Mouse (Mus musculus) forebrain, embryonic 12.5 days (tissue): ENCODE measurements around the gene Snrpn. TPM values are rescaled to one million over a fixed set of nuclear protein-coding genes. Genes with fewer than 3 reads are reported as not detected.

Experiments used
- ATAC-seq: fragments of 200-750 bp; cut with Nextera tagmentation; 2 replicates; pipeline ENCODE4 v1.8.0; 2017; ENCODE audit warnings: moderate TSS enrichment; ENCODE audit not compliant: low FRiP score
- H3K27ac ChIP-seq: fragments of 300-500 bp; sonication (generic); 2 replicates; pipeline ENCODE4 v1.5.1; 2016; ENCODE audit warnings: mild to moderate bottlenecking
- H3K27me3 ChIP-seq: fragments of 300-500 bp; sonication (generic); 2 replicates; pipeline ENCODE4 v1.6.1; 2016; ENCODE audit warnings: mild to moderate bottlenecking
- H3K36me3 ChIP-seq: fragments of 300-500 bp; sonication (generic); replicated peaks from 2 replicates; pipeline ENCODE4 v1.6.1; 2016; ENCODE audit warnings: mild to moderate bottlenecking
- H3K4me1 ChIP-seq: fragments of 300-500 bp; sonication (generic); 2 replicates; pipeline ENCODE4 v1.6.1; 2016
- H3K4me2 ChIP-seq: fragments of 300-500 bp; sonication (generic); 2 replicates; pipeline ENCODE4 v1.6.1; 2016; ENCODE audit warnings: mild to moderate bottlenecking, moderate library complexity
- H3K4me3 ChIP-seq: fragments of 300-500 bp; sonication (generic); replicated peaks from 2 replicates; pipeline ENCODE4 v1.5.1; 2016; ENCODE audit warnings: mild to moderate bottlenecking
- H3K9ac ChIP-seq: fragments of 300-500 bp; sonication (generic); 2 replicates; pipeline ENCODE4 v1.6.1; 2016; ENCODE audit warnings: mild to moderate bottlenecking
- H3K9me3 ChIP-seq: fragments of 300-500 bp; sonication (generic); 2 replicates; pipeline ENCODE4 v1.6.1; 2016
- WGBS: fragments of 180-500 bp; shearing (Covaris S2); methylation state at CpG from one replicate; pipeline ENCODE4 v1.1.7; 2016; 5-methylcytosine and 5-hydroxymethylcytosine counted together
- polyA plus RNA-seq: library from polyadenylated mRNA; unstranded; fragments of >200 nt; fragmentation: Nextera tagmentation; extraction: Ambion mirVana; gene quantifications from 2 replicates; pipeline ENCODE4 v1.2.1, GENCODE M21; 2016

The Snrpn gene
- polyA plus RNA-seq, 1 experiment from 2014 or later: 231 TPM

- Histone ChIP-seq H3K4me2 (no peak overlapping the region), H3K27me3 (no peaks in the 10 kb centered on the region), H3K36me3 (no peaks in the 10 kb centered on the region), H3K27ac (no peak overlapping the region), H3K4me1 (no peaks in the 10 kb centered on the region), H3K4me3 (no peak overlapping the region), H3K9ac (no peak overlapping the region), H3K9me3 (peaks cover 10% of the 10 kb centered on the region)
- 42% methylated on average over 2 of the region's 2 CpGs for WGBS
- no peak for ATAC-seq
These were observed 133.8 kb downstream of the Snrpn start for GRCm38 (mm10) chr7:60006262-60006661.

DNA sequence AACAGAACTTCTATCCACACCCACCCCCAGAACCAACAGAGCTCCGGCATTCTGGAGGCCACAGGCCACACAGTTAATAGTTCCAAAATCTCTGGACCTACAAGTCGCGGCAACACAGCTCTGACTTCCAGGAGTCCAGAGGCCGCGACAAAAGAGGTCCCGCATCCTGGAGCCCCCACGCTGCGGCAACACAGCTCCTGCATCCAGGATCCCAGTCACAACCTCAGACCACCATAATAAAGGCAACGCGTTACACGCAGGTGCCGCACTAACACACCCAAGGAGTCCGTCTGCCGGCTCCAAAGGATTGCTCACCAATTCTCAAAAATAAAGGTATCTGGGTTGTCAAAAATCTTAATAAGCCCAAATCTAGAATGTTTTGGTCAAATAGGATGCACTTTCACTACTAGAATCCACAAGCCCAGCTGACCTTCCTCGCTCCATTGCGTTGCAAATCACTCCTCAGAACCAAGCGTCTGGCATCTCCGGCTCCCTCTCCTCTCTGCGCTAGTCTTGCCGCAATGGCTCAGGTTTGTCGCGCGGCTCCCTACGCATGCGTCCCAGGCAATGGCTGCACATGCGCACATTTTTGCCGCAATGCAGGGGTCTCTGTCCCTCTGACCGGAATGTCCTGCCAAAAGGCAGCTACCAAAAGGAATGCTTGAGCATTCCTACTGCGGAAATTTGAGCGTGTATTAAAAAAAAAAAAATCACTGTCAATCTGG is 135.3 kb downstream of the Snrpn start, which contains the start of the genes Snurf and Gm38393:
Gene Snurf (minus strand): TSS at position 444 of the 725 bp plus-strand sequence.
Gene Gm38393 (minus strand): TSS at position 459 of the 725 bp plus-strand sequence.
- Histone ChIP-seq H3K4me1 (no peaks in the 10 kb centered on the region), H3K27me3 (no peaks in the 10 kb centered on the region), H3K4me2 (peak within 1 kb of the TSS; percentile 50), H3K9me3 (peaks cover 10% of the 10 kb centered on the region), H3K4me3 (peak within 1 kb of the TSS; percentile 59), H3K27ac (peak within 1 kb of the TSS; percentile 91), H3K36me3 (no peaks in the 10 kb centered on the region), H3K9ac (peak within 1 kb of the TSS; percentile 69)
- WGBS: 51% methylated on average over 30 of the region's 30 CpGs
- peak; percentile 68 for ATAC-seq

- Histone ChIP-seq H3K4me3 (peak overlapping the region; percentile 59), H3K4me1 (no peaks in the 10 kb centered on the region)
- ATAC-seq: peak; percentile 91
These were observed 136.0 kb downstream of the Snrpn start for GRCm38 (mm10) chr7:60003921-60004605.

DNA sequence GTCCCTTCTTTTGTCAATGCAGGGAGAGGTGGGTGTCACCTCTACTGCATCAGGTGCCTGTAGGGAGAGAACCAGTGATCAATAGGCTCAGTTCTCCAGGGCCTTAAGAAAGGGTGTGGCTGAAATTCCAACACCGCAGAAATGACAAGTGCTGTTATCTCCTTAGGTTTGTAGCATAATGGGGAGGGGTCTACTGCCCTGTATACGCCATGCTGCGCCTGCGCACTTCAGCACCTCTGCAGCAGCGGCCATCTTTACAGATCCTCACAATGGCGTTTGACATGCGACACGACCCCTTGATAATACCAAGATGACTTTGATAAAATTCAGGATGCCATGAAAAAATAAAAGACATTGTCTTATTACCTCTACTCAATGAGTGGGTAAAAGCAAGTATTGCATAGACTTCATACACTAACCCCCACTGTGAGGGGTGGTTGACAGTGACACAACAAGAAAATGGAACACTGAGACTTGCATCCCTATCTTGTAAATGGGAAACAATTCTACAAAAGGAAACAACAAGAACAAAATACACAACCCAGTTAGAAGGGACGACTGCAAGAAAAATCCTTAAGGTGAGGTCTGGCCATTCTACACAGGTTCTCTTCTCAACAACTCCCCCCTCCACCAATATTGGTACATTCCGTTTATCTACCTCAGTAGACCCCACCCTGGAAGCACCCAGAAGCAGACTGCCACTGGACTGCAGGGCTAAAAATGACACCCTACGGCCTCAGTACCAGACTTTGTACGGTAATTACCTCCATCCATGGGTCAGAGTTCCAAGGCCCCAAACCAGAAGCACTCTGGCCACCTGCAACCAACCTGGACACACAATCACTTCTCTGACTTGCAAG is 136.8 kb downstream of the Snrpn start:
- Histone ChIP-seq H3K4me1 (no peaks in the 10 kb centered on the region), H3K4me2 (peak overlapping the region; percentile 50), H3K9ac (peak overlapping the region; percentile 69), H3K27ac (peak overlapping the region; percentile 91), H3K9me3 (peaks cover 10% of the 10 kb centered on the region), H3K36me3 (no peaks in the 10 kb centered on the region), H3K27me3 (no peaks in the 10 kb centered on the region), H3K4me3 (peak overlapping the region; percentile 59)
- ATAC-seq: peak; percentile 70
- WGBS: 43% methylated on average over 12 of the region's 12 CpGs

More at GRCm38 (mm10) chr7:60003921-60004605, 136.0 kb downstream of the Snrpn start:
- peaks cover 10% of the 10 kb centered on the region for H3K9me3 ChIP-seq
- H3K27ac ChIP-seq: peak overlapping the region; percentile 91
- H3K9ac ChIP-seq: peak overlapping the region; percentile 69
- peak overlapping the region; percentile 50 for H3K4me2 ChIP-seq
- H3K27me3 ChIP-seq: no peaks in the 10 kb centered on the region
- WGBS: 43% methylated on average over 22 of the region's 22 CpGs
- no peaks in the 10 kb centered on the region for H3K36me3 ChIP-seq

DNA sequence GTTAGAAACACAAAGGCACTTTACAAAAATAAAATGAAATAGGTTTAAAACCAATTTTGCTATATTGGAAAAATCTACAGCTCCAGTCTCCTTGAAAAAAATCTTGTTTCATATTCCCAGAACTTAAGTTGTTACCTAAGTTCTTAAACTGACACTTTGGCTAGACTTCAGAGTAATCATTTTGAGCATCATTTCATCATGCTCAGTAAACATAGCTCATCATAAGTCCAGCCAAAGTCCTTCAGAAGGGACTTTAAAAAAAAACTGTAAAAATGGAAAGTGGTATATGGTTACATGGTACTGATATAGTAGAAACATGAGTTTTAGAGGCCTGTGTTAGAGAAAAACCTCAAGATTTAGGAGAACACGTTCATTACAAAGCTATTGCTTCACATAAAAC is 161.4 kb downstream of the Snrpn start:
- no peaks in the 10 kb centered on the region for H3K27me3 ChIP-seq
- 0 out of 2 replicates have a peak, but pooled peaks cover under 1% of the 10 kb centered on the region for H3K9me3 ChIP-seq
- 57% methylated on average over 1 of the region's 1 CpGs for WGBS

More for the DNA sequence above, 161.4 kb downstream of the Snrpn start:
- Histone ChIP-seq H3K4me1 (no peaks in the 10 kb centered on the region), H3K9ac (no peak overlapping the region), H3K4me3 (no peak overlapping the region), H3K36me3 (peaks cover 3% of the 10 kb centered on the region; the same call in 1 of the 2 replicates), H3K4me2 (no peak overlapping the region), H3K27ac (no peak overlapping the region)
- ATAC-seq: no peak

Other genes with a start within 250 kb of the Snrpn start
- gene Snurf, start 135.2 kb downstream of the Snrpn start, polyA plus RNA-seq: 147 and 197 TPM in 2 replicates
- gene Gm38393, start 135.2 kb downstream of the Snrpn start, polyA plus RNA-seq: 2.4 and 2.6 TPM in 2 replicates